Mouse (Mus musculus) hindbrain, embryonic 10.5 days (tissue): ENCODE results near the gene Derl3. TPM values are rescaled to one million over a fixed set of nuclear protein-coding genes. Genes with fewer than 3 reads are reported as not detected.

ENCODE experiments used
- DNase-seq: peaks from one replicate; pipeline ENCODE4 v3.0.0-alpha.2; 2017; ENCODE audit warnings: low spot score
- H3K27ac ChIP-seq: fragments of 300-500 bp; sonication (generic); 2 replicates; pipeline ENCODE4 v1.5.1; 2016; ENCODE audit warnings: mild to moderate bottlenecking, moderate library complexity
- H3K27me3 ChIP-seq: fragments of 300-500 bp; sonication (generic); 2 replicates; pipeline ENCODE4 v1.6.1; 2016; ENCODE audit warnings: mild to moderate bottlenecking; ENCODE audit not compliant: poor library complexity, insufficient read depth, severe bottlenecking
- H3K36me3 ChIP-seq: fragments of 300-500 bp; sonication (generic); 2 replicates; pipeline ENCODE4 v1.6.1; 2016; ENCODE audit warnings: mild to moderate bottlenecking, moderate library complexity
- H3K4me1 ChIP-seq: fragments of 300-500 bp; sonication (generic); replicated peaks from 2 replicates; pipeline ENCODE4 v1.6.1; 2016; ENCODE audit warnings: mild to moderate bottlenecking
- H3K4me3 ChIP-seq: fragments of 300-500 bp; sonication (generic); 2 replicates; pipeline ENCODE4 v1.5.1; 2016; ENCODE audit warnings: mild to moderate bottlenecking, moderate library complexity
- H3K9me3 ChIP-seq: fragments of 300-500 bp; sonication (generic); 2 replicates; pipeline ENCODE4 v1.6.1; 2016; ENCODE audit warnings: mild to moderate bottlenecking, moderate library complexity
- WGBS: fragments of 180-500 bp; shearing (Covaris S2); methylation state at CpG from one replicate; pipeline ENCODE4 v1.1.7; 2016; 5-methylcytosine and 5-hydroxymethylcytosine counted together
- polyA plus RNA-seq: library from polyadenylated mRNA; unstranded; fragments of >200 nt; fragmentation: Nextera tagmentation; extraction: Ambion mirVana; gene quantifications from 2 replicates; pipeline ENCODE4 v1.2.1, GENCODE M21; 2016

The Derl3 gene
- polyA plus RNA-seq, 1 experiment from 2014 or later = 1.6 TPM

GRCm38 (mm10) chr10:75898846-75899245, 5.6 kb downstream of the Derl3 start:
- H3K36me3 ChIP-seq = peaks cover 100% of the 10 kb centered on the region
- H3K9me3 ChIP-seq = no peaks in the 10 kb centered on the region
- whole genome bisulfite sequencing = 84% methylated on average over 3 of the region's 3 CpGs
- H3K27me3 ChIP-seq = no peaks in the 10 kb centered on the region
- no peak overlapping the region for H3K27ac ChIP-seq
- H3K4me1 ChIP-seq = peaks cover 17% of the 10 kb centered on the region
- H3K4me3 ChIP-seq = no peak overlapping the region
- no peak for DNase-seq

- Histone ChIP-seq H3K9me3 (no peaks in the 10 kb centered on the region), H3K4me1 (no peaks in the 10 kb centered on the region), H3K36me3 (peaks cover 99% of the 10 kb centered on the region), H3K27ac (no peak overlapping the region), H3K4me3 (no peak overlapping the region), H3K27me3 (no peaks in the 10 kb centered on the region)
- 91% methylated on average over 5 of the region's 5 CpGs for WGBS
- DNase-seq = no peak
These were observed 11.2 kb downstream of the Derl3 start for GRCm38 (mm10) chr10:75904391-75904790.

- no peaks in the 10 kb centered on the region for H3K9me3 ChIP-seq
- WGBS = 95% methylated on average over 4 of the region's 4 CpGs
- peaks cover 99% of the 10 kb centered on the region for H3K36me3 ChIP-seq
- DNase-seq = no peak
- H3K4me3 ChIP-seq = no peak overlapping the region
- H3K4me1 ChIP-seq = no peaks in the 10 kb centered on the region
- H3K27me3 ChIP-seq = no peaks in the 10 kb centered on the region
- H3K27ac ChIP-seq = no peak overlapping the region
These were observed 13.7 kb downstream of the Derl3 start for GRCm38 (mm10) chr10:75906882-75907281.

GRCm38 (mm10) chr10:75910698-75911097, 17.5 kb downstream of the Derl3 start:
- H3K9me3 ChIP-seq = no peaks in the 10 kb centered on the region
- H3K27me3 ChIP-seq = no peaks in the 10 kb centered on the region
- no peak overlapping the region for H3K4me3 ChIP-seq
- 96% methylated on average over 2 of the region's 2 CpGs for WGBS
- no peaks in the 10 kb centered on the region for H3K4me1 ChIP-seq
- no peak for DNase-seq
- peaks cover 98% of the 10 kb centered on the region for H3K36me3 ChIP-seq
- H3K27ac ChIP-seq = no peak overlapping the region

GRCm38 (mm10) chr10:75913013-75913589, 19.9 kb downstream of the Derl3 start:
- Histone ChIP-seq H3K4me1 (peaks cover 5% of the 10 kb centered on the region), H3K9me3 (no peaks in the 10 kb centered on the region), H3K4me3 (no peak overlapping the region), H3K36me3 (peaks cover 98% of the 10 kb centered on the region), H3K27ac (no peak overlapping the region), H3K27me3 (no peaks in the 10 kb centered on the region)
- no peak for DNase-seq
- WGBS = 71% methylated on average over 6 of the region's 6 CpGs

- Histone ChIP-seq H3K36me3 (peaks cover 91% of the 10 kb centered on the region), H3K4me3 (no peak overlapping the region), H3K4me1 (peaks cover 30% of the 10 kb centered on the region), H3K27ac (no peak overlapping the region), H3K27me3 (no peaks in the 10 kb centered on the region), H3K9me3 (no peaks in the 10 kb centered on the region)
- 93% methylated on average over 7 of the region's 7 CpGs for WGBS
- DNase-seq = no peak
These were observed 22.3 kb downstream of the Derl3 start for GRCm38 (mm10) chr10:75915557-75915956.

- Histone ChIP-seq H3K4me1 (peaks cover 34% of the 10 kb centered on the region), H3K27me3 (no peaks in the 10 kb centered on the region), H3K36me3 (peaks cover 78% of the 10 kb centered on the region), H3K27ac (no peak overlapping the region), H3K4me3 (no peak overlapping the region), H3K9me3 (no peaks in the 10 kb centered on the region)
- WGBS = 82% methylated on average over 8 of the region's 8 CpGs
- no peak for DNase-seq
These were observed 23.6 kb downstream of the Derl3 start for GRCm38 (mm10) chr10:75916840-75917239.

- Histone ChIP-seq H3K4me3 (0 out of 2 replicates have a peak overlapping the region, but pooled peaks have one; percentile 20), H3K4me1 (peaks cover 49% of the 10 kb centered on the region), H3K27me3 (no peaks in the 10 kb centered on the region), H3K27ac (peak overlapping the region; percentile 29; the same call in 1 of the 2 replicates), H3K36me3 (peaks cover 65% of the 10 kb centered on the region), H3K9me3 (no peaks in the 10 kb centered on the region)
- WGBS = 87% methylated on average over 5 of the region's 5 CpGs
- DNase-seq = no peak
These were observed 25.8 kb downstream of the Derl3 start for GRCm38 (mm10) chr10:75919026-75919425.

GRCm38 (mm10) chr10:75921026-75921725, 28.0 kb downstream of the Derl3 start, which contains the start of gene Smarcb1:
Gene Smarcb1 (minus strand): TSS chr10:75921617.
- Histone ChIP-seq H3K36me3 (peaks cover 61% of the 10 kb centered on the region), H3K4me1 (peaks cover 49% of the 10 kb centered on the region), H3K4me3 (peak within 1 kb of the TSS; percentile 83), H3K27ac (peak within 1 kb of the TSS; percentile 98), H3K27me3 (no peaks in the 10 kb centered on the region), H3K9me3 (no peaks in the 10 kb centered on the region)
- DNase-seq = peak; percentile 94
- WGBS = under 1% methylated on average over 76 of the region's 76 CpGs

GRCm38 (mm10) chr10:75921726-75922560, 28.7 kb downstream of the Derl3 start:
- peaks cover 61% of the 10 kb centered on the region for H3K36me3 ChIP-seq
- WGBS = 7% methylated on average over 22 of the region's 22 CpGs
- H3K4me1 ChIP-seq = peaks cover 49% of the 10 kb centered on the region
- 0 out of 2 replicates have a peak, but pooled peaks cover 5% of the 10 kb centered on the region for H3K27me3 ChIP-seq
- no peak for DNase-seq
- peak overlapping the region; percentile 83 for H3K4me3 ChIP-seq
- peak overlapping the region; percentile 98 for H3K27ac ChIP-seq
- no peaks in the 10 kb centered on the region for H3K9me3 ChIP-seq

- Histone ChIP-seq H3K36me3 (peaks cover 49% of the 10 kb centered on the region), H3K4me3 (no peak overlapping the region), H3K27ac (no peak overlapping the region), H3K9me3 (no peaks in the 10 kb centered on the region), H3K27me3 (peaks cover 10% of the 10 kb centered on the region; the same call in 1 of the 2 replicates), H3K4me1 (peaks cover 31% of the 10 kb centered on the region)
- 69% methylated on average over 2 of the region's 2 CpGs for whole genome bisulfite sequencing
- no peak for DNase-seq
These were observed 31.1 kb downstream of the Derl3 start for GRCm38 (mm10) chr10:75924324-75924723.

- no peak for DNase-seq
- Histone ChIP-seq H3K36me3 (peaks cover 44% of the 10 kb centered on the region), H3K27me3 (peaks cover 31% of the 10 kb centered on the region), H3K9me3 (no peaks in the 10 kb centered on the region), H3K27ac (no peak overlapping the region), H3K4me1 (peaks cover 29% of the 10 kb centered on the region), H3K4me3 (no peak overlapping the region)
- WGBS = 73% methylated on average over 13 of the region's 13 CpGs
These were observed 33.2 kb downstream of the Derl3 start for GRCm38 (mm10) chr10:75926396-75926795.
